Mouse (Mus musculus): ENCODE data around the gene Gpr83. TPM values are rescaled to one million over a fixed set of nuclear protein-coding genes. Genes with fewer than 3 reads are reported as not detected.
A peak's percentile ranks its signal among the peaks of the same experiment; 100 is the strongest.

The Gpr83 gene
- total and polyA plus RNA-seq, 2 experiments from 2014 or later: not detected

DNA sequence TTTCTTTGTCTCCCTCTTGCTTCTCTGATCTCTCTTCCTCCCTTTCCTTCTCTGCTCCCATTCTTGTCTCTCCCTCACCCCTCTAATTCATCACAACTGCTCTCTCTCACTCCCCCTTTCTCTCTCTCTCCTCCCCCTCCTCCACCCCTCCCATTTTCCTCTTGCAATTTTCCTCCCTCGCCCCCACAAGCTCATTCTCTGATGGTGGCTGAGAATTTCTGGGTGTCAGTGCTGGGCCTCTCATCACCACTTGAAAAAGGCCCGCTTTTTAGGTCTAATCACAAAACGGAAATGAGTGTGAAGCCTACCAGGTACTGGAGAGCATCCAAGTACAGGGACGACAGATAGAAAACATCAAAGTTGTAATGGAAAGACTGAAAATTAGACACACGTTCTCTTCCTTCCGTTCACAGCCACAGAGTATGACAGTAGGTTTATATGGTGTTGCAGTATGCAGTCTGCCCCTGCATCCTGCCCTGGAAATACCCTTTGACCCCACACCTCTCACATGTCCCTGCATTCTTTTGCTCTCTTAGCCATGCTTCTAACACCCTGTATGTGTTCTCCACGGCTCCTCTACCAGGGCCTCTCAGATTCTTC is 47.9 kb downstream of the Gpr83 start:
- WGBS: 32% methylated on average over 7 of the region's 7 CpGs
- ATAC-seq (ENCODE audit: insufficient read depth, low read depth) (peak; percentile 39; the same call in 1 of the 2 replicates), DNase-seq (ENCODE audit: low spot score) (no peak)
- H3K27me3 ChIP-seq (ENCODE audit: control insufficient read depth, insufficient read depth, low read length): 0 out of 2 replicates have a peak, but pooled peaks cover 4% of the 10 kb centered on the region
- no peak overlapping the region for H3K27ac ChIP-seq (ENCODE audit: low read depth)
- TF ChIP-seq CTCF (IDR thresholded peaks at IDR 0.05; ENCODE audit: low read depth): no peak
- no peak for TF ChIP-seq EP300 (IDR thresholded peaks at IDR 0.05; ENCODE audit: low read depth)
- H3K9ac ChIP-seq (replicated peaks; ENCODE audit: low read depth, low read length): no peak overlapping the region
- no peaks in the 10 kb centered on the region for H3K9me3 ChIP-seq (replicated peaks; ENCODE audit: control insufficient read depth, low read length)
- H3K4me3 ChIP-seq (ENCODE audit: low read depth, low read length): no peak overlapping the region
- no peaks in the 10 kb centered on the region for H3K36me3 ChIP-seq (replicated peaks; ENCODE audit: control insufficient read depth, insufficient read depth, low read length)
- H3K4me1 ChIP-seq (ENCODE audit: control insufficient read depth, insufficient read depth): peaks cover 12% of the 10 kb centered on the region
- H3K4me2 ChIP-seq (ENCODE audit: low read depth, low read length): no peak overlapping the region

DNA sequence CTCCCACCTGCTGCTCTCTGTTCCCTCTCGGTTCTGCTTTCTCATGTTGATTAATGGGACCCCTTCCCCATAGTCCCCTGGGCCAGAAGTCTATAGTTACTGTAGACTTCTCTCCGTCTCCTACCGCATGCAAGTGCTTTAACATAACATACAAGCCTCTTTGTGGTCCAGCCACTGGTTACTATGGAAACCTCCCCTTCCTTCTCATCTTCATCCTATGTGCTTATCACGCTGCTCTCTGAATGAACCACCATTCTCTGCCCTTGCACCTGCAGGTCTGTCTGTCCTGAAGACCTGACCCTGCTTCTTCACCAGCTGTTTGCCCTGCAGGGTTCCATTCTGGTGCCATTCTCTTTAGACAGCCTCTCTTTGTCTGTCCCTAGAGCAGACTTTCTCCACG is 50.0 kb downstream of the Gpr83 start:
- Histone ChIP-seq H3K9ac (replicated peaks; ENCODE audit: low read depth, low read length) (no peak overlapping the region), H3K9me3 (replicated peaks; ENCODE audit: control insufficient read depth, low read length) (no peaks in the 10 kb centered on the region), H3K4me1 (ENCODE audit: control insufficient read depth, insufficient read depth) (peaks cover 7% of the 10 kb centered on the region), H3K27ac (ENCODE audit: low read depth) (no peak overlapping the region), H3K27me3 (ENCODE audit: control insufficient read depth, insufficient read depth, low read length) (no peaks in the 10 kb centered on the region), H3K4me3 (ENCODE audit: low read depth, low read length) (no peak overlapping the region), H3K36me3 (replicated peaks; ENCODE audit: control insufficient read depth, insufficient read depth, low read length) (no peaks in the 10 kb centered on the region), H3K4me2 (ENCODE audit: low read depth, low read length) (no peak overlapping the region)
- WGBS: 67% methylated on average over 5 of the region's 5 CpGs
- DNase-seq (ENCODE audit: low spot score) (no peak), ATAC-seq (ENCODE audit: insufficient read depth, low read depth) (no peak)
- TF ChIP-seq EP300 (IDR thresholded peaks at IDR 0.05; ENCODE audit: low read depth) (no peak), CTCF (IDR thresholded peaks at IDR 0.05; ENCODE audit: low read depth) (no peak)

DNA sequence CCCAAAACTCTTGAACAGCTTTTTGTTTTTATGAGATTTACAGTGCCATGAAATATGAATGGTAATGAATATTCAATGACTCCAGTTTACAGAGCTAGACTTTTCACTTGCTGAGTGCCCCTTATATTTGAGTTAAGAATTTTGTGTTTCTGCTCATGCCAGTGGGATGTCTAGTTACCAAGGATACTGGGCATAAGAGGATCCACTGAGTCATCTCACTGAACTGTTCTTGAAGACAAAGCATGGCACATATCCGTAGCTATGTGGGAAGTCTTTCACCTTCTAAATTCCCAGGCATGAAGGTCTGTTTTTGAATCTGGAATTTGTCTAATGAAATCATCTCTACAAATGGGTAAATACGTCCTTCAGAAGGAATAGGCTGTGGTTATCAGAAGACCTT is 52.0 kb downstream of the Gpr83 start:
- Histone ChIP-seq H3K27ac (ENCODE audit: low read depth) (no peak overlapping the region), H3K4me3 (ENCODE audit: low read depth, low read length) (no peak overlapping the region), H3K9me3 (replicated peaks; ENCODE audit: control insufficient read depth, low read length) (no peaks in the 10 kb centered on the region), H3K4me1 (ENCODE audit: control insufficient read depth, insufficient read depth) (no peaks in the 10 kb centered on the region; the same call in 1 of the 2 replicates), H3K27me3 (ENCODE audit: control insufficient read depth, insufficient read depth, low read length) (no peaks in the 10 kb centered on the region), H3K4me2 (ENCODE audit: low read depth, low read length) (no peak overlapping the region), H3K36me3 (replicated peaks; ENCODE audit: control insufficient read depth, insufficient read depth, low read length) (no peaks in the 10 kb centered on the region), H3K9ac (replicated peaks; ENCODE audit: low read depth, low read length) (no peak overlapping the region)
- no peak for TF ChIP-seq CTCF (IDR thresholded peaks at IDR 0.05; ENCODE audit: low read depth)
- TF ChIP-seq EP300 (IDR thresholded peaks at IDR 0.05; ENCODE audit: low read depth): no peak
- ATAC-seq (ENCODE audit: insufficient read depth, low read depth) (no peak), DNase-seq (ENCODE audit: low spot score) (no peak)
- WGBS: 56% methylated on average over 2 of the region's 2 CpGs

DNA sequence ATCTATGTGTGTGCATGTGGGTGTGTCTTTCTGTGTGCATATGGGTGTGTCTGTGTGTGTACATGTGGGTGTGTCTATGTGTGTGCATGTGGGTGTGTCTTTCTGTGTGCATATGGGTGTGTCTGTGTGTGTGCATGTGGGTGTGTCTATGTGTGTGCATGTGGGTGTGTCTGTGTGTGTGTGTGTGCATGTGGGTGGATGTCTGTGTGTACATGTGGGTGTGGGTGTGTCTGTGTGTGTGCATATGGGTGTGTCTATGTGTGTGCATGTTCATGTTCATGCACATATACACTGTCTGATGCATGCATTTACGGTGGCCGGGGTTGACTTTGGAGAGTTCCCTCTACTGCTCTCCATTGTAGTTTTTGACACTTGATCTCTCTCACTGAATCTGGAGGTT is 57.7 kb downstream of the Gpr83 start:
- Histone ChIP-seq H3K27me3 (ENCODE audit: control insufficient read depth, insufficient read depth, low read length) (no peaks in the 10 kb centered on the region), H3K4me2 (ENCODE audit: low read depth, low read length) (no peak overlapping the region), H3K4me3 (ENCODE audit: low read depth, low read length) (no peak overlapping the region), H3K9ac (replicated peaks; ENCODE audit: low read depth, low read length) (no peak overlapping the region), H3K27ac (ENCODE audit: low read depth) (no peak overlapping the region), H3K4me1 (ENCODE audit: control insufficient read depth, insufficient read depth) (no peaks in the 10 kb centered on the region), H3K36me3 (replicated peaks; ENCODE audit: control insufficient read depth, insufficient read depth, low read length) (no peaks in the 10 kb centered on the region), H3K9me3 (replicated peaks; ENCODE audit: control insufficient read depth, low read length) (no peaks in the 10 kb centered on the region)
- TF ChIP-seq CTCF (IDR thresholded peaks at IDR 0.05; ENCODE audit: low read depth): no peak
- TF ChIP-seq EP300 (IDR thresholded peaks at IDR 0.05; ENCODE audit: low read depth): no peak
- WGBS: 96% methylated on average over 2 of the region's 2 CpGs
- DNase-seq (ENCODE audit: low spot score) (no peak), ATAC-seq (ENCODE audit: insufficient read depth, low read depth) (no peak)

DNA sequence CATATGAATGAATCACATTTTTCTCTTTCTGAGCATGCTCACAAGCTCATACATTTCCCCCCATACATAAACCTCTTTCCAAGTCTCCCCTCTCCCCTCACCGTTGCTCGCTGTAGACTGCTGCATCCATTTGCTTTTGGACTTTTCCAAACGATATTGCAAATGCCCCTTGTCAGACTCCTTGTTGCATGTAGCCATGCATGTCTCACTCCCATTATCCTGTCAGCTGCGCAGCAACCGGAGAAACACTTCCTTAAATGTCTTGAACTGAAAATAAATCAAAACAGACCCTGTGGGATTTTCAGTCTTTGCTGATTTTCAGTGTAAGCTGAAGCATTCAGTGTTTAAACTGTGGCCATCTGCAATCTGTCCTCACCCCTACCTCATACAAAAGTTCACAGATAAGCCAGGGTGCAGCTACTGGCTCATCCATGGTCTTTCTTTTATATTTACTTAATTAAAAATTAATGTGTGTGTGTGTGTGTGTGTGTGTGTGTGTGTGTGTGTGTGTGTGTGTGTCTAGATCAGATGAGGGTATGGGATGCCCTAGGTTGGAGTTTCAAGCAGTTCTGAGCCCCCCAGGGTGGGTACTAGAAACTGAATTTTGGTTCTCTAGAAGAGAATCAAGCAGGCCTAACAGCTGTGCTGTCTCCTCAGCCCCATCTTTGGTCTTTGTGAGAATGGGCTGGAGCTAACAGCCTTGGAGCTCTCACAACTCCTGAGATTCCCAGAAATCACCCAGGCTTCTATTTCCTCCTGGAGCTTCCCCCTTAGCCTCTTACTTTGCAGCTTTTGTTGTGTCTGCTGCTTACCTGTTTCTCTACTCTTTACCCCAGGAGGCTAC is 59.0 kb downstream of the Gpr83 start:
- no peaks in the 10 kb centered on the region for H3K36me3 ChIP-seq (replicated peaks; ENCODE audit: control insufficient read depth, insufficient read depth, low read length)
- no peak overlapping the region for H3K4me3 ChIP-seq (ENCODE audit: low read depth, low read length)
- no peak overlapping the region for H3K9ac ChIP-seq (replicated peaks; ENCODE audit: low read depth, low read length)
- 62% methylated on average over 5 of the region's 5 CpGs for WGBS
- H3K4me2 ChIP-seq (ENCODE audit: low read depth, low read length): no peak overlapping the region
- no peaks in the 10 kb centered on the region for H3K4me1 ChIP-seq (ENCODE audit: control insufficient read depth, insufficient read depth)
- no peak for TF ChIP-seq CTCF (IDR thresholded peaks at IDR 0.05; ENCODE audit: low read depth)
- TF ChIP-seq EP300 (IDR thresholded peaks at IDR 0.05; ENCODE audit: low read depth): no peak
- H3K9me3 ChIP-seq (replicated peaks; ENCODE audit: control insufficient read depth, low read length): no peaks in the 10 kb centered on the region
- H3K27ac ChIP-seq (ENCODE audit: low read depth): no peak overlapping the region
- H3K27me3 ChIP-seq (ENCODE audit: control insufficient read depth, insufficient read depth, low read length): no peaks in the 10 kb centered on the region
- DNase-seq (ENCODE audit: low spot score): no peak
- ATAC-seq (ENCODE audit: insufficient read depth, low read depth): no peak

Other genes with a start within 250 kb of the Gpr83 start
- gene Amotl1, start 215.2 kb upstream of the Gpr83 start, total RNA-seq (2014; rRNA removed; ENCODE audit: low replicate concordance): 70.2 and 89.1 TPM in 2 replicates
- gene Amotl1, start 215.2 kb upstream of the Gpr83 start, polyA plus RNA-seq (2015; fragmentation: Nextera tagmentation; extraction: Ambion mirVana): 10.4 and 11.7 TPM in 2 replicates
- gene Piwil4, start 119.5 kb upstream of the Gpr83 start, total RNA-seq (2014; rRNA removed; ENCODE audit: low replicate concordance): not detected in 2 replicates
- gene Piwil4, start 119.5 kb upstream of the Gpr83 start, polyA plus RNA-seq (2015; fragmentation: Nextera tagmentation; extraction: Ambion mirVana): 0.07 and 0.12 TPM in 2 replicates
- 1.6 TPM in 1 of 2 replicates, not detected in the other for gene Fut4, start 107.8 kb upstream of the Gpr83 start, total RNA-seq (2014; rRNA removed; ENCODE audit: low replicate concordance)
- gene Fut4, start 107.8 kb upstream of the Gpr83 start, polyA plus RNA-seq (2015; fragmentation: Nextera tagmentation; extraction: Ambion mirVana): 0.27 and 0.40 TPM in 2 replicates
- not detected in 2 replicates for gene 1700012B09Rik, start 89.2 kb upstream of the Gpr83 start, total RNA-seq (2014; rRNA removed; ENCODE audit: low replicate concordance)
- gene 1700012B09Rik, start 89.2 kb upstream of the Gpr83 start, polyA plus RNA-seq (2015; fragmentation: Nextera tagmentation; extraction: Ambion mirVana): not detected in 2 replicates
- gene Mre11a, start 75.6 kb upstream of the Gpr83 start, total RNA-seq (2014; rRNA removed; ENCODE audit: low replicate concordance): 8.2 and 9.9 TPM in 2 replicates
- gene Mre11a, start 75.6 kb upstream of the Gpr83 start, polyA plus RNA-seq (2015; fragmentation: Nextera tagmentation; extraction: Ambion mirVana): 6.0 and 6.4 TPM in 2 replicates
- gene Ankrd49, start 75.4 kb upstream of the Gpr83 start, total RNA-seq (2014; rRNA removed; ENCODE audit: low replicate concordance): 7.8 and 25.8 TPM in 2 replicates
- 15.5 and 18.0 TPM in 2 replicates for gene Ankrd49, start 75.4 kb upstream of the Gpr83 start, polyA plus RNA-seq (2015; fragmentation: Nextera tagmentation; extraction: Ambion mirVana)
- 2.0 TPM in 1 of 2 replicates, not detected in the other for gene Izumo1r, start 43.7 kb downstream of the Gpr83 start, total RNA-seq (2014; rRNA removed; ENCODE audit: low replicate concordance)
- gene Izumo1r, start 43.7 kb downstream of the Gpr83 start, polyA plus RNA-seq (2015; fragmentation: Nextera tagmentation; extraction: Ambion mirVana): not detected in 2 replicates
- gene Panx1, start 185.3 kb downstream of the Gpr83 start, total RNA-seq (2014; rRNA removed; ENCODE audit: low replicate concordance): 2.4 and 7.4 TPM in 2 replicates
- gene Panx1, start 185.3 kb downstream of the Gpr83 start, polyA plus RNA-seq (2015; fragmentation: Nextera tagmentation; extraction: Ambion mirVana): 10.2 and 11.2 TPM in 2 replicates

All from heart, postnatal 0 days (tissue).